Mouse (Mus musculus): ENCODE data around the gene Kcna7. TPM values are rescaled to one million over a fixed set of nuclear protein-coding genes. Genes with fewer than 3 reads are reported as not detected.
A peak's percentile ranks its signal among the peaks of the same experiment; 100 is the strongest.

The Kcna7 gene
- polyA plus RNA-seq, 1 experiment from 2014 or later = not detected

GRCm38 (mm10) chr7:45457204-45458060 is 52.0 kb downstream of the Kcna7 start:
- peak overlapping the region; percentile 31 for H3K27ac ChIP-seq
- peak overlapping the region; percentile 67 for H3K4me2 ChIP-seq
- peak overlapping the region; percentile 96 for H3K9ac ChIP-seq
- H3K4me1 ChIP-seq = peaks cover 37% of the 10 kb centered on the region
- peak overlapping the region; percentile 92 for H3K4me3 ChIP-seq
- ATAC-seq = no peak
- H3K27me3 ChIP-seq = no peaks in the 10 kb centered on the region
- H3K9me3 ChIP-seq (replicated peaks) = no peaks in the 10 kb centered on the region
- 76% methylated on average over 9 of the region's 10 CpGs for WGBS
- H3K36me3 ChIP-seq (ENCODE audit: poor library complexity, severe bottlenecking) = peaks cover 63% of the 10 kb centered on the region

- no peaks in the 10 kb centered on the region for H3K9me3 ChIP-seq (replicated peaks)
- H3K27ac ChIP-seq = peak overlapping the region; percentile 96
- H3K4me1 ChIP-seq = peaks cover 37% of the 10 kb centered on the region
- H3K4me2 ChIP-seq = peak overlapping the region; percentile 67
- no peaks in the 10 kb centered on the region for H3K27me3 ChIP-seq
- H3K36me3 ChIP-seq (ENCODE audit: poor library complexity, severe bottlenecking) = peaks cover 70% of the 10 kb centered on the region
- WGBS = under 1% methylated on average over 42 of the region's 43 CpGs
- H3K9ac ChIP-seq = peak overlapping the region; percentile 96
- peak overlapping the region; percentile 92 for H3K4me3 ChIP-seq
- peak; percentile 78 for ATAC-seq
Observed at GRCm38 (mm10) chr7:45458748-45459563, 53.5 kb downstream of the Kcna7 start.

Small RNA genes lying within 50 kb of the gene (microRNA-seq; reads per million reads assigned to microRNA genes)
- 0.80 reads per million for gene Gm22133

Other genes starting within 250 kb of the Kcna7 start
- 9.3 and 14.2 TPM in 2 replicates for gene Slc17a7, start 241.7 kb upstream of the Kcna7 start, polyA plus RNA-seq (2015; fragmentation: Nextera tagmentation; extraction: Ambion mirVana)
- gene Gfy, start 226.1 kb upstream of the Kcna7 start, polyA plus RNA-seq (2015; fragmentation: Nextera tagmentation; extraction: Ambion mirVana) = not detected in 2 replicates
- gene Pth2, start 224.7 kb upstream of the Kcna7 start, polyA plus RNA-seq (2015; fragmentation: Nextera tagmentation; extraction: Ambion mirVana) = not detected in 2 replicates
- gene Ccdc155, start 200.8 kb upstream of the Kcna7 start, polyA plus RNA-seq (2015; fragmentation: Nextera tagmentation; extraction: Ambion mirVana) = 0.87 and 0.93 TPM in 2 replicates
- 0.59 and 0.63 TPM in 2 replicates for gene Dkkl1, start 193.5 kb upstream of the Kcna7 start, polyA plus RNA-seq (2015; fragmentation: Nextera tagmentation; extraction: Ambion mirVana)
- 181 and 198 TPM in 2 replicates for gene Tead2, start 189.9 kb upstream of the Kcna7 start, polyA plus RNA-seq (2015; fragmentation: Nextera tagmentation; extraction: Ambion mirVana)
- gene Cd37, start 166.5 kb upstream of the Kcna7 start, polyA plus RNA-seq (2015; fragmentation: Nextera tagmentation; extraction: Ambion mirVana) = 0.96 and 1.3 TPM in 2 replicates
- gene Slc6a16, start 164.6 kb upstream of the Kcna7 start, polyA plus RNA-seq (2015; fragmentation: Nextera tagmentation; extraction: Ambion mirVana) = 0.11 and 0.23 TPM in 2 replicates
- not detected in 2 replicates for gene Slc6a21, start 128.1 kb upstream of the Kcna7 start, polyA plus RNA-seq (2015; fragmentation: Nextera tagmentation; extraction: Ambion mirVana)
- gene Trpm4, start 71.9 kb upstream of the Kcna7 start, polyA plus RNA-seq (2015; fragmentation: Nextera tagmentation; extraction: Ambion mirVana) = 5.0 and 6.4 TPM in 2 replicates
- 0.06 TPM in 1 of 2 replicates, not detected in the other for gene Hrc, start 70.4 kb upstream of the Kcna7 start, polyA plus RNA-seq (2015; fragmentation: Nextera tagmentation; extraction: Ambion mirVana)
- 12.0 and 12.7 TPM in 2 replicates for gene Ppfia3, start 38.6 kb upstream of the Kcna7 start, polyA plus RNA-seq (2015; fragmentation: Nextera tagmentation; extraction: Ambion mirVana)
- gene Lin7b, start 35.1 kb upstream of the Kcna7 start, polyA plus RNA-seq (2015; fragmentation: Nextera tagmentation; extraction: Ambion mirVana) = 2.9 and 4.5 TPM in 2 replicates
- gene Snrnp70, start 9.9 kb upstream of the Kcna7 start, polyA plus RNA-seq (2015; fragmentation: Nextera tagmentation; extraction: Ambion mirVana) = 250 and 254 TPM in 2 replicates
- gene Ntf5, start 8.0 kb downstream of the Kcna7 start, polyA plus RNA-seq (2015; fragmentation: Nextera tagmentation; extraction: Ambion mirVana) = not detected in 2 replicates
- gene Lhb, start 15.2 kb downstream of the Kcna7 start, polyA plus RNA-seq (2015; fragmentation: Nextera tagmentation; extraction: Ambion mirVana) = 0.44 and 1.1 TPM in 2 replicates
- 20.9 and 23.0 TPM in 2 replicates for gene Gys1, start 29.2 kb downstream of the Kcna7 start, polyA plus RNA-seq (2015; fragmentation: Nextera tagmentation; extraction: Ambion mirVana)
- gene Ruvbl2, start 32.4 kb downstream of the Kcna7 start, polyA plus RNA-seq (2015; fragmentation: Nextera tagmentation; extraction: Ambion mirVana) = 153 and 173 TPM in 2 replicates
- gene Ftl1, start 54.2 kb downstream of the Kcna7 start, polyA plus RNA-seq (2015; fragmentation: Nextera tagmentation; extraction: Ambion mirVana) = 6,730 and 6,791 TPM in 2 replicates
- 243 and 272 TPM in 2 replicates for gene Bax, start 61.2 kb downstream of the Kcna7 start, polyA plus RNA-seq (2015; fragmentation: Nextera tagmentation; extraction: Ambion mirVana)
- gene Tulp2, start 76.2 kb downstream of the Kcna7 start, polyA plus RNA-seq (2015; fragmentation: Nextera tagmentation; extraction: Ambion mirVana) = 0.11 and 0.22 TPM in 2 replicates
- 0.26 TPM in 1 of 2 replicates, not detected in the other for gene Gm45808, start 81.2 kb downstream of the Kcna7 start, polyA plus RNA-seq (2015; fragmentation: Nextera tagmentation; extraction: Ambion mirVana)
- 2.7 and 3.1 TPM in 2 replicates for gene Dhdh, start 83.2 kb downstream of the Kcna7 start, polyA plus RNA-seq (2015; fragmentation: Nextera tagmentation; extraction: Ambion mirVana)
- gene Nucb1, start 104.8 kb downstream of the Kcna7 start, polyA plus RNA-seq (2015; fragmentation: Nextera tagmentation; extraction: Ambion mirVana) = 73.2 and 85.4 TPM in 2 replicates
- gene Ppp1r15a, start 120.6 kb downstream of the Kcna7 start, polyA plus RNA-seq (2015; fragmentation: Nextera tagmentation; extraction: Ambion mirVana) = 13.5 and 15.3 TPM in 2 replicates
- 0.28 and 0.50 TPM in 2 replicates for gene Plekha4, start 120.7 kb downstream of the Kcna7 start, polyA plus RNA-seq (2015; fragmentation: Nextera tagmentation; extraction: Ambion mirVana)
- gene Hsd17b14, start 149.2 kb downstream of the Kcna7 start, polyA plus RNA-seq (2015; fragmentation: Nextera tagmentation; extraction: Ambion mirVana) = 0.14 TPM in 1 of 2 replicates, not detected in the other
- gene Bcat2, start 164.5 kb downstream of the Kcna7 start, polyA plus RNA-seq (2015; fragmentation: Nextera tagmentation; extraction: Ambion mirVana) = 18.9 and 23.7 TPM in 2 replicates
- gene Fgf21, start 209.8 kb downstream of the Kcna7 start, polyA plus RNA-seq (2015; fragmentation: Nextera tagmentation; extraction: Ambion mirVana) = 0.19 TPM in 1 of 2 replicates, not detected in the other
- gene Fut1, start 211.6 kb downstream of the Kcna7 start, polyA plus RNA-seq (2015; fragmentation: Nextera tagmentation; extraction: Ambion mirVana) = not detected in 2 replicates
- gene Izumo1, start 216.2 kb downstream of the Kcna7 start, polyA plus RNA-seq (2015; fragmentation: Nextera tagmentation; extraction: Ambion mirVana) = 0.10 TPM in 1 of 2 replicates, not detected in the other
- 5.7 TPM in 2 replicates for gene Rasip1, start 221.8 kb downstream of the Kcna7 start, polyA plus RNA-seq (2015; fragmentation: Nextera tagmentation; extraction: Ambion mirVana)
- 1.8 and 3.8 TPM in 2 replicates for gene Mamstr, start 234.3 kb downstream of the Kcna7 start, polyA plus RNA-seq (2015; fragmentation: Nextera tagmentation; extraction: Ambion mirVana)

All from forebrain, embryonic 13.5 days (tissue).